Mouse (Mus musculus): ENCODE data around the gene Plcg2.

GRCm38 (mm10) chr8:117612861-117613260, 114.8 kb downstream of the Plcg2 start:
- TF ChIP-seq CTCF (IDR thresholded peaks at IDR 0.05; ENCODE audit: low read depth) (no peak), EP300 (optimal IDR thresholded peaks at IDR 0.05) (no peak)

All from stomach, postnatal 0 days (tissue).